Mouse (Mus musculus): ENCODE measurements at regions not wholly inside any gene's neighbourhood (a gene's known extent, or its start where the extent isn't known, plus 50 kb on each side); places are given as distances from the start of the nearest gene placed in this dataset.
A peak's percentile ranks its signal among the peaks of the same experiment; 100 is the strongest.

DNA sequence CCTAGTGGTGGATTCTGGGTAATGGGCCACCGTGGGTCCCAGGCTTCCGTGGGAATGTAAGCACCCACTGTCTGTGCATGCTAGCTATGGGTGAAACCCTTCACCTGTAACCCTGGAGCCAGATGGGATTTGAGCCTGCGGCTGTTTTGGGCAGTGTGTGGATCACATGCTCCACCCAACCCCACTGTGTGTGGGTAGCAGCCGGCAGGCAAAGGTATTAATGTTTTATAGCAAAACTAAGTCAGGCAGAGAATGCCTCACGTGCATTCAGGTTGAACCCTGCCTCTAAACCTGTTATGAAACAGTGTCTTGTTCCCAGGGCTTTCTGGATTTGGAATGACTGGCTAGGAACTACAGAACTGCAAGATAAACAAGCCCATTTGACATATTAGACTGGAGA lies 66.0 kb downstream of the Gadd45g start:
- H3K9me3 ChIP-seq (ENCODE audit: control insufficient read depth, low read length), result no peaks in the 10 kb centered on the region; the same call in 1 of the 2 replicates
- WGBS, result 80% methylated on average over 5 of the region's 5 CpGs
- no peak overlapping the region for H3K4me3 ChIP-seq (ENCODE audit: low read depth, low read length)
- H3K4me1 ChIP-seq (replicated peaks; ENCODE audit: control insufficient read depth, insufficient read depth, low read length), result peaks cover 11% of the 10 kb centered on the region
- no peak overlapping the region for H3K27ac ChIP-seq (ENCODE audit: low read depth, low read length)
- H3K36me3 ChIP-seq (ENCODE audit: control insufficient read depth, insufficient read depth, low read length), result no peaks in the 10 kb centered on the region
- no peak for ATAC-seq (replicated peaks; ENCODE audit: low FRiP score)
- DNase-seq (ENCODE audit: low spot score), result no peak
- H3K27me3 ChIP-seq (ENCODE audit: control insufficient read depth, insufficient read depth, low read length), result peaks cover 34% of the 10 kb centered on the region
- no peak overlapping the region for H3K4me2 ChIP-seq (ENCODE audit: low read depth, low read length, severe bottlenecking)
- H3K9ac ChIP-seq (ENCODE audit: low read length), result no peak overlapping the region

DNA sequence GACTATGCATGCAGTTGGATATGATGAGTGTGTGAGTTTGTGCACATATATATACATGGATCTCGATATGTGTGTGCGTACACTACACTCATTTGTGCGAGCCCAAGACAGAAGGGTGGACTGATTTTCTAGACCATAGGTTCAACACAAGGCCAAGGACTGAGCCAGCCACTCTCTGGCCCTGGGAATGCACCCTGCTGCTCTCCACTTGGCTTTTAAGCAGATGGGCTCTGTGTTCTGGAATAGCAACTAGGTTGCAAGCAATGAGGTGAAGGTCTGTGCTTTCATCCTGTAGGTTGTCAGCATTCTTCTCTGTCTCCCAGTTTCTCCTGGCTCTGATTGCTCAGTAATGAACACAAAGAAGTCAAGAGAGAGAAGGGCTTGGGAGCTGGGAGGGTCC lies 66.5 kb downstream of the Gadd45g start:
- no peaks in the 10 kb centered on the region; the same call in 1 of the 2 replicates for H3K9me3 ChIP-seq (ENCODE audit: control insufficient read depth, low read length)
- peaks cover 39% of the 10 kb centered on the region for H3K27me3 ChIP-seq (ENCODE audit: control insufficient read depth, insufficient read depth, low read length)
- peaks cover 16% of the 10 kb centered on the region for H3K4me1 ChIP-seq (replicated peaks; ENCODE audit: control insufficient read depth, insufficient read depth, low read length)
- no peak overlapping the region for H3K4me3 ChIP-seq (ENCODE audit: low read depth, low read length)
- H3K9ac ChIP-seq (ENCODE audit: low read length), result no peak overlapping the region
- DNase-seq (ENCODE audit: low spot score) (no peak), ATAC-seq (replicated peaks; ENCODE audit: low FRiP score) (no peak)
- H3K36me3 ChIP-seq (ENCODE audit: control insufficient read depth, insufficient read depth, low read length), result no peaks in the 10 kb centered on the region
- H3K4me2 ChIP-seq (ENCODE audit: low read depth, low read length, severe bottlenecking), result no peak overlapping the region
- WGBS, result 93% methylated on average over 3 of the region's 3 CpGs
- no peak overlapping the region for H3K27ac ChIP-seq (ENCODE audit: low read depth, low read length)

DNA sequence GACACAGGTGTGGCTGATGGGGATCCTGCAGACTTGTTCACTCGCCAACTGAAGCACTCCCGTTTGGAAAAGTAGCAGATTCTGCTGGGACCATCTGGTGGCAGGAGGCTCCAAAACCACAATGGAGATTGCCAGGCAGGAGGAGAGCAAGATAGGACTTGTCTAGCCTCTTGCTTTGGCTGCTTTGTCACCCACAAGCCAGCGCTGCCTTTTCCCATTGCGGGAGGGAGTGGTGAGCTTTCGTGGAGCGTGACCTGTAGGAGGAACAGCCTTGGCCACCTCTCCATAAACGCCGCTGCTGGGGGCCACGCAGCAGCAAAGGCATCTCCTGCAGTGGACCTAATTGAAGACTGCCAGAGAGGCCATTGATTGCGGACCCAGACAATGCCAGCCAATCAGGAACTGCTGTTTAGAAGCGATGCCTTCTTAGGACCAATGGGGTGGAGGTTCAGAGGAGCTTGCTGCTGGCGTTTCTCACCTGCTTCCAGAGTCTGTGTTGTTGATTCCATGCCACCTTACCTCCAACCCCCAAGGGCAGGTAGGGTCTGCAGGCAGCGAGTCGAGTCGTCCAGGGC lies 70.3 kb downstream of the Gadd45g start:
- Histone ChIP-seq H3K27ac (ENCODE audit: low read depth, low read length) (0 out of 2 replicates have a peak overlapping the region, but pooled peaks have one; percentile 87), H3K9me3 (ENCODE audit: control insufficient read depth, low read length) (no peaks in the 10 kb centered on the region; the same call in 1 of the 2 replicates), H3K4me3 (ENCODE audit: low read depth, low read length) (no peak overlapping the region), H3K4me1 (replicated peaks; ENCODE audit: control insufficient read depth, insufficient read depth, low read length) (peaks cover 51% of the 10 kb centered on the region), H3K4me2 (ENCODE audit: low read depth, low read length, severe bottlenecking) (0 out of 2 replicates have a peak overlapping the region, but pooled peaks have one; percentile 5), H3K36me3 (ENCODE audit: control insufficient read depth, insufficient read depth, low read length) (no peaks in the 10 kb centered on the region), H3K27me3 (ENCODE audit: control insufficient read depth, insufficient read depth, low read length) (peaks cover 52% of the 10 kb centered on the region), H3K9ac (ENCODE audit: low read length) (no peak overlapping the region)
- DNase-seq (ENCODE audit: low spot score) (no peak), ATAC-seq (replicated peaks; ENCODE audit: low FRiP score) (no peak)
- 26% methylated on average over 15 of the region's 15 CpGs for WGBS

DNA sequence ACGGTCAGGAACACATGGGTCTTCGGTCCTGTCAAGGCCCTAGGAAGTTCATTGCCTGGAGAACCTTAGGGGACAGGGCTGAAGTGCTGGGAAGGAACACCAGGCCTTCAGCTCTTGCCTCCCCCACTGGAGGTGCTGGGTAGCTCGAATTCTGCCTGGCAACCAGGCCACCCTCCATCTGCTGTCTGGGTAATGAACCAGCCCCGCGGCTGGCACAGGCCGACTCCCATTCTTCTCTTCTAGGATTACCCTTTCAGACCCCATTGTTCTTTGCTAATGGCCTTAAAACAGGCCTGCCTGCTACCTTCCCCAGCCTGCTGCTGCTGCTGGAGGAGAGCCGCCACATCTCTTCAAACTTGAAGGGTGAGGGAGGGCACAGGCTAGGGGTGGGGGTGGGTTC lies 71.2 kb downstream of the Gadd45g start:
- no peak; the same call in 1 of the 2 replicates for ATAC-seq (replicated peaks; ENCODE audit: low FRiP score)

DNA sequence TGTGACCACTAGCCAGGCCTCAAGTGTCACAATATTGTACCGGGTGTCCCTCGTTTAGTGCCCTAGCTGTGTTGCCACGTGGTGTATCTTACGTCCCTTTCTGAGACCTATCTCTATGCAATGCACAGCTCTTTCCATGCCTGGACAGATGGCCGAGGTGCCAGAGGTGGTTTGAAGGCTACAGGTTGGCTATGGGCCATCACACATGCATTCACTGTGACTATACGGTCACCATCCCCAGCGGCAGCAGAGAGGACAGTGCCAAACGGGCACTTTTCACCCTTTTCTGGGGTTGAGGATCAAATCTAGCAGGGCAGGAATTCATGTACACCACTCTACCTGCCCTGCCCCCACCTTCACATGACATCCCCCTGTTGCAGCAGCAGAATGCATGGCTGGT lies 71.6 kb downstream of the Gadd45g start:
- Histone ChIP-seq H3K4me3 (ENCODE audit: low read depth, low read length) (no peak overlapping the region), H3K27me3 (ENCODE audit: control insufficient read depth, insufficient read depth, low read length) (peaks cover 55% of the 10 kb centered on the region), H3K4me1 (replicated peaks; ENCODE audit: control insufficient read depth, insufficient read depth, low read length) (peaks cover 54% of the 10 kb centered on the region), H3K4me2 (ENCODE audit: low read depth, low read length, severe bottlenecking) (no peak overlapping the region), H3K9me3 (ENCODE audit: control insufficient read depth, low read length) (no peaks in the 10 kb centered on the region; the same call in 1 of the 2 replicates), H3K27ac (ENCODE audit: low read depth, low read length) (peak overlapping the region; percentile 87), H3K9ac (ENCODE audit: low read length) (no peak overlapping the region; the same call in 1 of the 2 replicates), H3K36me3 (ENCODE audit: control insufficient read depth, insufficient read depth, low read length) (no peaks in the 10 kb centered on the region)
- 25% methylated on average over 8 of the region's 8 CpGs for whole genome bisulfite sequencing
- DNase-seq (ENCODE audit: low spot score), result no peak
- ATAC-seq (replicated peaks; ENCODE audit: low FRiP score), result no peak

More for the DNA sequence above, 71.2 kb downstream of the Gadd45g start:
- H3K9ac ChIP-seq (ENCODE audit: low read length), result peak overlapping the region; percentile 8; the same call in 1 of the 2 replicates
- 20% methylated on average over 7 of the region's 7 CpGs for WGBS
- peaks cover 54% of the 10 kb centered on the region for H3K27me3 ChIP-seq (ENCODE audit: control insufficient read depth, insufficient read depth, low read length)
- H3K4me2 ChIP-seq (ENCODE audit: low read depth, low read length, severe bottlenecking), result no peak overlapping the region
- H3K4me1 ChIP-seq (replicated peaks; ENCODE audit: control insufficient read depth, insufficient read depth, low read length), result peaks cover 54% of the 10 kb centered on the region
- H3K9me3 ChIP-seq (ENCODE audit: control insufficient read depth, low read length), result no peaks in the 10 kb centered on the region; the same call in 1 of the 2 replicates
- peak; percentile 78 for DNase-seq (ENCODE audit: low spot score)
- peak overlapping the region; percentile 87 for H3K27ac ChIP-seq (ENCODE audit: low read depth, low read length)
- H3K36me3 ChIP-seq (ENCODE audit: control insufficient read depth, insufficient read depth, low read length), result no peaks in the 10 kb centered on the region
- H3K4me3 ChIP-seq (ENCODE audit: low read depth, low read length), result no peak overlapping the region

DNA sequence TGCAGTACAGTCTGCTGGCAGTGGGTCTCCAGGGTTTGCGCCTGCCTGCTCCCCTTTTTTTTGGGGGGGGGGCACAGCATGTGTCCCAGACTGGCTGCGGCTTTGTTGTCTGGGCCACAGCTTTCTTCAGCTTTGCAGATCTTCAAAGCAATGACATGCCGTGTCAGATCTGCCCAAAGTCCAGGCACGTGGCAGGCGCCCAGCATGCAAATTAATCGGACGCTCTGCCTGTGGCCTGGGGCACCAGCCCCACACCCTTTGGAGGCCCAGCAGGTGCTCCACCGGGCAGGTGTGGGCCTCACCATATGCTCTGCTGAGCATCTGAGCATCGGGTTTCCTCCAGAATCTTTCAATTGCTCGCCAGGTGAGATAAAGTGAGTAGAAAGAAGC lies 72.3 kb downstream of the Gadd45g start:
- Histone ChIP-seq H3K9me3 (ENCODE audit: control insufficient read depth, low read length) (no peaks in the 10 kb centered on the region; the same call in 1 of the 2 replicates), H3K36me3 (ENCODE audit: control insufficient read depth, insufficient read depth, low read length) (no peaks in the 10 kb centered on the region), H3K4me2 (ENCODE audit: low read depth, low read length, severe bottlenecking) (peak overlapping the region; percentile 21; the same call in 1 of the 2 replicates), H3K9ac (ENCODE audit: low read length) (no peak overlapping the region), H3K27me3 (ENCODE audit: control insufficient read depth, insufficient read depth, low read length) (peaks cover 59% of the 10 kb centered on the region), H3K4me3 (ENCODE audit: low read depth, low read length) (no peak overlapping the region), H3K4me1 (replicated peaks; ENCODE audit: control insufficient read depth, insufficient read depth, low read length) (peaks cover 54% of the 10 kb centered on the region), H3K27ac (ENCODE audit: low read depth, low read length) (peak overlapping the region; percentile 87)
- DNase-seq (ENCODE audit: low spot score) (peak; percentile 74), ATAC-seq (replicated peaks; ENCODE audit: low FRiP score) (0 out of 2 replicates have a peak, but pooled peaks have one; percentile 12)
- 2% methylated on average over 10 of the region's 10 CpGs for WGBS

DNA sequence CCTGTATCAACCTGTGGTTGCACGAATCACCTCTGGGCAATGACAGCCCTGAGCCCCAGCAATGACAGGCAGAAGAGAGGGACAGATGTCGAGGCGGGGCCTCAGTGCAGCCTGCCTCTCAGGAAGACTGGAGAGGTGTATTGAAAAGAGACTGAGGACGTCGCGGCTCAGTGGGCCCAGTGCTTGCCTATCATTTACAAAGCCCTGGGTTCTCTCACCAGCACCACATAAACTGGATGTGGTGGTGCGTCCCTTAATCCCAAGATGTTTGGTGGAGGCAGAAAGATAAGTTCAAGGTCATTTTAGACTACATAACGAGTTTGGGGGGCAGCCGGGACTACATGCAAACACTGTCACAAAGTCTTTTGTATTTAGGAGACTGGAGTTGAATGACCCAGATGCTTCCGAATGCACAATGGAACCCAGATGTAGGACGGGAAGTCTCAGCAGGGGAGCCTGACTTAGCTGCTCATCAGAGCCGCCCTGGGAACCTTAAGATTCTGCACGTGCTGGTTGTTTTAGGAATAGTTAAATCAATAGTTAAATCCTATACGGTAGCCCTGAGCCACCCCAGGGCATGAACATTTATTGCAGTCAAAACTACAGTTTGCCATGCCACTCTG lies 72.8 kb downstream of the Gadd45g start:
- Histone ChIP-seq H3K4me1 (replicated peaks; ENCODE audit: control insufficient read depth, insufficient read depth, low read length) (peaks cover 54% of the 10 kb centered on the region), H3K9ac (ENCODE audit: low read length) (no peak overlapping the region; the same call in 1 of the 2 replicates)
- WGBS, result under 1% methylated on average over 14 of the region's 14 CpGs

DNA sequence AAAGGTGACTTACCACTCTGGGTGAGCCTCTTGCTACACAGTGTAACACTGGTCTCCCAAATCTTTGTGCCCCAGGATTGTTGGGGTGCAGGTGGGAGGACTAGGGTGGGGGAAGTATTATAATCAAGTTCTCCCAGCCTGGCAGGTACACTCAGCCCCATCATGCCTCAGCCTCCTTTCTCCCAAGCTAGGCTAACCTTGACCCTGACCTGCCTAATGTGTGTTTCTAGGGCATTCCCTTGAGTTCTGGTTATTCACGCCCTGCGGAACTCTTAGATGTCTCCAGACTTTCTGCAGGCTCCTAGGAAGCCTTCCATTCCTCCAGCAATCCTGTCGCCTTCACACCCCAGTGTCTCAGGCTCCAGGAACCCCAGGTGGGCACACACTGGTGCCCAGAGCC lies 73.5 kb downstream of the Gadd45g start:
- peaks cover 61% of the 10 kb centered on the region for H3K27me3 ChIP-seq (ENCODE audit: control insufficient read depth, insufficient read depth, low read length)
- H3K4me2 ChIP-seq (ENCODE audit: low read depth, low read length, severe bottlenecking), result peak overlapping the region; percentile 16; the same call in 1 of the 2 replicates
- peak overlapping the region; percentile 87 for H3K27ac ChIP-seq (ENCODE audit: low read depth, low read length)
- no peaks in the 10 kb centered on the region for H3K36me3 ChIP-seq (ENCODE audit: control insufficient read depth, insufficient read depth, low read length)
- no peak overlapping the region for H3K4me3 ChIP-seq (ENCODE audit: low read depth, low read length)
- DNase-seq (ENCODE audit: low spot score), result peak; percentile 55
- no peak for ATAC-seq (replicated peaks; ENCODE audit: low FRiP score)
- WGBS, result 14% methylated on average over 3 of the region's 3 CpGs
- H3K9ac ChIP-seq (ENCODE audit: low read length), result 0 out of 2 replicates have a peak overlapping the region, but pooled peaks have one; percentile 0
- H3K9me3 ChIP-seq (ENCODE audit: control insufficient read depth, low read length), result no peaks in the 10 kb centered on the region; the same call in 1 of the 2 replicates
- H3K4me1 ChIP-seq (replicated peaks; ENCODE audit: control insufficient read depth, insufficient read depth, low read length), result peaks cover 54% of the 10 kb centered on the region

More for the DNA sequence above, 72.8 kb downstream of the Gadd45g start:
- H3K9me3 ChIP-seq (ENCODE audit: control insufficient read depth, low read length), result no peaks in the 10 kb centered on the region; the same call in 1 of the 2 replicates
- DNase-seq (ENCODE audit: low spot score), result peak; percentile 68
- H3K27ac ChIP-seq (ENCODE audit: low read depth, low read length), result peak overlapping the region; percentile 87
- peaks cover 60% of the 10 kb centered on the region for H3K27me3 ChIP-seq (ENCODE audit: control insufficient read depth, insufficient read depth, low read length)
- 0 out of 2 replicates have a peak, but pooled peaks have one; percentile 14 for ATAC-seq (replicated peaks; ENCODE audit: low FRiP score)
- H3K36me3 ChIP-seq (ENCODE audit: control insufficient read depth, insufficient read depth, low read length), result no peaks in the 10 kb centered on the region
- peak overlapping the region; percentile 21; the same call in 1 of the 2 replicates for H3K4me2 ChIP-seq (ENCODE audit: low read depth, low read length, severe bottlenecking)
- no peak overlapping the region for H3K4me3 ChIP-seq (ENCODE audit: low read depth, low read length)
